Mouse (Mus musculus) embryo, embryonic 10 days (tissue): ENCODE measurements at regions not wholly inside any gene's neighbourhood (a gene's known extent, or its start where the extent isn't known, plus 50 kb on each side); places are given as distances from the start of the nearest gene placed in this dataset.

Source experiments
- DNase-seq: peaks from one replicate; pipeline ENCODE4 v3.0.0-alpha.2; 2015; ENCODE audit warnings: low spot score

DNA sequence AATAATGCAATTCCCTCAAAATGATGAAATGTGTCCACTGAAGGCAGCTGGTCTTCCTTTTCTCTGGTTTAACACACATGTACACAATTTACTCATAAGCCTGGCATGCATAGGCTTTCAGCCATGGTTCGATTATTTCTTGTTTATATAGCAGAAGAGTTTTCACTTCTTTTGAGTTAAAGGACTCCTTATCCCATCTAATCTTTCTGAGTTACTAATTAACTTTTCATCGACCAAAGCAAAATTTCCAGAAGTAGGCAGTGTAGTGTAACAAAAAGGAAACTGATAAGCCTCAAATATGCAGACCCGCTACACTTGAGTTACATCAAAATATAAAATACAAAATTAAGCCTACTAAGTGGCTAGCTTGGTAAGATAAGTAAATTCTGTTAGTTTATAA lies 620.5 kb upstream of the Akr1e1 start:
- DNase-seq, result no peak

DNA sequence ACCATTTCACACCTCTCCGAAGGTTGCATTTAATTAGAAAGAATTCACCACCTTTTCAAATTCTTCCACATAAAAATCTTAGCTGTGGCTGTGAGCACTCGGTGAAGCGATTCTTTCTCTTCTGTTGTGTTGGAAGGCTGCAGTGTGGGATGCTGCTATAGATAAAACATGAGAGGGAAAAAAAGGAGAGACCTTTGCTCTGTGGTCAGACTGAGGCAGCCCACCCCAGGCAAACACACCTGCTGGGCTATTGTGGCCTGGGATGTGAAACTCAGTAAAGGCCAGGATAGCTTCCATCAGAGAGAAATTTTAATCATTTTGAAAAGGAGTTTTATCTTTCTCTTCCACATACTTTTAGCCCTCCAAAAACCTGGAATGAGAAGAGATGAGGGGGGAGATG lies 625.3 kb upstream of the Akr1e1 start:
- no peak for DNase-seq

DNA sequence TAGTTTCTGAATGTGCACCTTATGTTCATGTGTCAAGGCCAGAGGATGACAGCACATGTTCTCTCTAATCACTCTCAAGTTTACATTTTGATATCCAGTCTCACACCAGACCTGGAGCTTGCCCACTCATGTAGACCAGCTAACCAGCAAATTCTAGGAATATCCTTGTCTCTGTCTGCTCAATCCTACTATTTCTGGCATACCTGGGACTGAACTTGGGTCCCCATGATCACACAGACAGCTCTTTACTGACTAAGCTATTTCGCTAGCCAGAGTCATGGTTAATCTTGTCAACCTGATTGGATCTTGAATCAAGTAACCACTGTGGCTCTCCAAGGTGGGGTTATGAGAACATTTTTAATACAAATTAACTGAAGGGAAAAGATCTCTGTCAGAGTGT lies 625.9 kb upstream of the Klf6 start:
- no peak for DNase-seq

DNA sequence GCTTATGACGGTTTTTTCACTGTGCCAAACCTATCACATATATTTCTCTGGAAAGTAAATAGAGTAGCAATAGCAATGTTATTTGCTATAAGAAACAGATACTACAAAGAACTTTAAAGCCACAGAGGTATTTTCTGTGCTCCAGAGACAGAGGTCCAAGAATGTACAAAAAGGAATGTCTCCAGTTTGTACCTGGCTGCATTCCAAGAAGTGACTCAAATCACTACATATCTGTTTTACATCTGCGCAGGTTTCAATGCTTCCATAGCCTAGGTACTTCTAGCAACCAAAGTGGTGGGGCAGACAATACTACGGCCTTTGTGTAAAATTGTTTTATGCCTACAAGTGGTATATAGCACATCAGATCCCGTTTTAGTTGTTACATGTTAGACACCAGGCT lies 620.7 kb upstream of the Klf6 start:
- no peak for DNase-seq

DNA sequence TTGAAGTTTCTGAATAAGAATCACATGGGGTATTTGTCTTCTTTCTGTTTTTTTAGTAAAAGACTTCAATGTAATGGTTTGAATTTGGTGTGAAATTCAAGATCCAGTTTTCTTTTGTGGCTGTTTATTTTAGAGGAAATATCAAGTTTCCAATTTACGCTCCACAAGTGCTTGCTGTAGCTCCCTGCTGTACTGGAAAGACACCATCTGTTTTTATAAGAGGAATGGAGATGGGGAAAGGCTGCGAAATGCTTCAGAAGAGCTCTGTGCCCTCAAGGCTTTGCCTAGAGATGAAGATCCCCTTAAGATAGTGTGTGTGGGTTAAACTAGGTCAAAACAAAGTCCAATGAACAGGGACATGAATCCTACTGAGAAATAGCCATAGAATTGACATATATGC lies 618.5 kb upstream of the Klf6 start:
- DNase-seq, result peak; percentile 29

DNA sequence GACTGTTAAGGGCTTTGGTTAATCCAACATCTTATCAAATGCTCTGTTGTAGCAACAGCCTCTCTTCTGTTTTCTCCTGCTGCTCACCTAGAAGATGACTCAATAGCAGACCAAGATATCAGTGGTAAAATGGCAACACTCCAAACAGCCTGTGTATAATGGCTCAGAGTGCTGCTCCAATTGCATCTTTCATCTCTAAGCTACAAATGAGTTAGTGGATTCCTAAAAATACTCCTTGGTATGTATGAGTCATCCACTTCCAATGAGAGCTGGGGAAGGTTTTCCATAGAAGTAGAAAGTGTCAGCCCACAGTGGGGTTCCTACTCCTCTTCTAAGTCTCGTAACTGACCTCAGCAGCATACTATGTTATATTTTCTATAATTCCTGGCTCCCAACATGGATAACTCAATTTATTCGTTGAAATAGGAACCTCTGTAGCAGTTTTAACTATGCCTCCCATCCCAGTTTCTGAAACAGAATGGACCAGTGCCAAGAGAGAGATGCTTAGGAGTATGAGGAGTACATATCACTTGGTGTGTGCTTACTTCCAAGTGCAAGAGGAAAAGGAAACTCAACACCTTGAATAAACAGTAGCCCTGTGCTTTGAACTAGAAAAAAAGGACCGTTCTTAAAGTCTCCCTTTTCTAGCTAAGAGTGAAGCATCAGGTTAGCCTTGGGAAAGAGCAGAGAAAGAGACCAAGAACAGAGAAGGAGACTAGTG lies 612.5 kb upstream of the Klf6 start:
- DNase-seq, result no peak

DNA sequence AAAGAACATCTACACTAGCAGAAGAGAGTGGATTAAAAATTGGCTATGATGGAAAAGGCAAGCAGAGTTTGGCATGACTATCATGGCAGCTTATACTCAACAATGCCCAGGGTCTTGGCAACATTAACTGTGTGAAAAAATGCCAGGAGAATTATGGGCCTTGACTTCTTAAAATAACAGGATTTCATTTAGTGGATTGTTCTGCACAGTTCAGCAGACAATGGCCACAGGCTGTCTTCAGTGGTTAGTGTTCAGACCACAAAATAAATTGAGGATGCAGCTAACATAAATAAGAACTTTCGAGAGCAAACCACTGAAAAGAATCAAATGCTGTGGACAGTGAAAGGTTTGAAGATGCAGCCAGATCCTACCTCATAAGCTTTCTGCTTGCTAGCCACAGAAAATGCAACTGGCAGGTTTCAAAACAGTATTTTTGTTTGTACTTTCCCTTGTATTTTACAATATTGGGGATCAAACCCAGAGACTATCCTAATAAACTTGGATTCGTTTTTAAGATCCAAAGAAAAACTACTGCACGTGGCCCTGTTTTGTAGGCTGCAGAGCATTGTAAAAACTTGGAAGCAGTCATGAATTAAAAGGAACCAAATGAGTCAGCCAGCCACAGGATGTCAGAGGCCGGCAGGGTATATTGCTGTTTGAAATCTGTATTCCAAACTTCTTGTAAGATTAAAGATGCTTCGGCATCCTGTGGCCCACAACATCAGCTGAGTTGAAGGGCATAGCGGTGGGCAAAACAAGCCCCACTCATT lies 603.2 kb upstream of the Klf6 start:
- no peak for DNase-seq

DNA sequence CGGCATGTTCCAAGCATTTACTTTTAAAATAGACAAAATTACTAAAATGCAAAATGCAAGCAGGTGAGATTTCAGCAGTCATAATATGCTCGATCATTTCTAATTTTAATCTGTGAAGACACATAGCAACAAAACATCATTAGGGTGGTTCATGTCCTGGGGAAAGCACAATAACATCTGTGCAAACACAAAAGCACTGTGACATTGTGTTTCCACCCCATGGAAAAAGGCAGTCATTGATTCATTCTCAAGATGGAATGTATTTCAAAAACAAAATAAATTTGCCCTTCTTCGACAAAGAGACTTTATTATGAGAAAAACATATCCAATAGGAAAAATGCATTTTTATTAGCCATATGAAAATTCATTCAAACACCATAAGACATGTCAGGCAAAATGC lies 601.5 kb upstream of the Klf6 start:
- no peak for DNase-seq

DNA sequence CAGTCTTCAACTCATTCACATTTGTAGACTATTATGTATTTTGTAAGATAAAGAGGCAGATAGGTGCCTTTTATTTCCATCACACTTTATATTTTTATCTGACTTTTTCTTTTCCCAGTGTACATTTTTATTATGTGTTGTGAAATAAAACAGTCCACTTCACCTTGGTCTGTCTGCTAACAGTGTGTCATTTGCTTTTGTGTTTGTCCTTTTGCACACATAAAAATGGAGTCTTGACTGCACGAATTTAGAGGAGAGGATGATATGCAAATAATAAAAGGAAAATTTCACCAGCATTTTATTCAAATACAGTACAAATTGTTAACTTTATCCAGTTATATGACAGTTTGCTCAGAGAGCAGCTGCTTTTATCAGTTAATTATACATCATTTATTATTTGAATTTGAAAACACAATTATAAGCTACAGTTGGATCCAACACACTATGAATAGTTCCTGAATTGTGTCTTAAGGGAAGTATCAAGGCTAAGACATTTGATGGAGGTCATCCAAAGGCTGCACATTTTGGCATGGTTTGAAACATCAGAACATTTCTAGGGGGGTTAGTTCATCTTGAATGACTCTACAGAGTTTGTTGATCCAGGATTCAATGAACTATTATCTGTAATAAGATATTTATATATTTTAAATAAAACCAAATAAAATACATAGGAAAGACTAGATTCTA lies 588.6 kb upstream of the Klf6 start:
- no peak for DNase-seq

DNA sequence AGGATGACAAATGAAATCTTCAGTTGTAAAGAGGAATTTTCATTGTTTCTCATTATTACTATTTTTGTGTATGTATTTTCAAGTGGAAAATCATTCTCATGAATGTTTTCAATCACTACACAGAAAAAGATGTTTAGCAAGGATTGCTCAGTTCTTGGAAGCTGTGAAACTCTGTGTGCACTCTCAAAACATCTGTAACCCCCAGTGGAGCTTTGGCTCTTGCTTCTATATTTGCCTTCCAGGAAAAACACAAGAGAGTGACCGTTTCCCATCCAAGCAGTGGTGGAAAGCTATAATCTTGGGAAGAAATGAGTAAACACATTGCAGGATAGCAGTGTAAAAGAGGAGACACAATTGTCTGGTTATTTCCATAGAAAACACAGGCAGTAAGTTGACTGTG lies 584.7 kb upstream of the Klf6 start:
- DNase-seq, result no peak

DNA sequence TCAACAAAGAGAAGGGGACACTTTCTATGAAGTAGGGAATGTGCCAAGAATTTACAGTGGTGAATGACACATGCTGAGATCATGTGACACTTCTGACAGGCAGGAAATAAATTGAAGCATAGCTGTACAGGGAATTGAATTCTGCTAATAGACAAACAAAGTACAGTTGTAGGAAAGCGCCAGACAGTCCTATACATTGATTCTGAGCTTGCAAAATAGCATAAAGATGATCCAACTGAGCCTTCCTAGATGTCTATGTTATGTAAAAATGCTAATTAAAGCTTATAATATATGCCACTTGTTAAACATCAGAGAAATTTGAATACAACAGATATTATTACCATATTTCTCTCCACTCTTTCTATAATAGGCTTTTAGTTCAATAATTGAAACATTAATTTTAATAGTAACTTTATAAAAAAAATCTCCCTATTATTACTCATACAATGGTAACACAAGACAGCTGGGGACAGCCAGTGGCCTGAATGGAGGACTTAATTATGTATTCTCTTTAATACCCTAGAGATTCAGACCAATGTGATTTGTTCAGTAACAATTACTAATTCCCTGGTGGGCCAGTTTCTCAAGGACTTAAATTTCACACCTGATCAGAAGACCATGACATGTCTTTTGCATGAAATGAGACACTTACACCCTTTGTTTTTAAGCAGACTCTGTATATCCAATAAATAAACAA lies 571.4 kb upstream of the Klf6 start:
- DNase-seq, result no peak

DNA sequence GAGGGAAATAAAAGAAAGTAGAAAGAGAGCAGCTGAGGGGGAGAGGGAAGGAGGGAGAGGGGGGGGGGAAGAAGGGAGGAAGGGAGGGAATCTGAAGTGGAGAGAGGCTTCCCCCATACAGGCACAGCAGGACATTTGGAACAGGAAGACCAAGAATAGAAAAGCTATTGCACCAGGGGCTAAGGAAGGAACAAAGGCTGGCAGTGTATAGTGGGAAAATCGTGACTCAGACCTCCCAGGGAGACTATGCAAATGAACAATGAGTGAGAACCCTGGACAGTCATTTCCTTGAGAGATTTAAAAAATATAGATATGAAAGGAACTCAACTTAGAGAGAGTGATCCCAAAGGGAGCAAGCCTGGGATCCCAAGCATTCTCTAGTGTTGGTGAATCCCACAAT lies 559.1 kb upstream of the Klf6 start:
- DNase-seq, result peak; percentile 18

DNA sequence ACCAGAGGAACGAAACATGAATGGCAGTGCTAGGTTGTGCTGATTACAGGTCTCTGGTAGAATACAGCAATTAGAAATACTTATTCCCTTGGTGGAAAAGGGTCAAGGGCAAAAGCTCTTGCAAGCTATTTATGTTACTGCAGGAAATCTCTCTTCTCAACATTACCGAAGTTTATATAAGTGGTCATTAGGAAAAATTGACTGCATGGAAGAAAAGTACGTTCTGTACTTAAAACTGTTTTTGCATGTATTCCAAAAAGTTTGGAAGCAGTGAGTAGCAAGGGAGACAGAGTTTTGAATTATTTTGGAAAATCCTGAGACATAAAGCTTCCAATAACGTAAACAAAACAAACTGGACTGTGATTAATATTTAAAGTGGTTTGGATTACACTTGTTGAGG lies 554.6 kb upstream of the Klf6 start:
- DNase-seq, result no peak

DNA sequence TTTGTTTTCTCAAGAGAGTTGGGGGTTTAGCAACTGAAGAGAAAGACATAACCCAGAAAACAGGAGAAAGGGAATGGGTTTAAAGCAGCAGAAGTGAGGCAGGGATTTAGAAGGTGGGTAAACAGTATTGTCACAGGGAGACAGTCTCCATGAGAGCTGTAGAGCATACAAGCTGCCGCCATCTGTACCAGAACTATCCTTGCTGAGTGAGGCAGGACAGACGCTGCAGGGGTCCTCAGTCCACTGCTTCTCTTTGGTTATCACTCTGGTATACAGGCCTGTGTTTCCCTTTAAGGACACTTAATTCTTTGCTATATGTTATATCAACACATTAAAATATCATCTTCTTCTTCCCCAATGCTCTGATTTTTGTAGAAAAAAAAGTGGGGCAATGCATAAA lies 548.0 kb upstream of the Klf6 start:
- peak; percentile 17 for DNase-seq

DNA sequence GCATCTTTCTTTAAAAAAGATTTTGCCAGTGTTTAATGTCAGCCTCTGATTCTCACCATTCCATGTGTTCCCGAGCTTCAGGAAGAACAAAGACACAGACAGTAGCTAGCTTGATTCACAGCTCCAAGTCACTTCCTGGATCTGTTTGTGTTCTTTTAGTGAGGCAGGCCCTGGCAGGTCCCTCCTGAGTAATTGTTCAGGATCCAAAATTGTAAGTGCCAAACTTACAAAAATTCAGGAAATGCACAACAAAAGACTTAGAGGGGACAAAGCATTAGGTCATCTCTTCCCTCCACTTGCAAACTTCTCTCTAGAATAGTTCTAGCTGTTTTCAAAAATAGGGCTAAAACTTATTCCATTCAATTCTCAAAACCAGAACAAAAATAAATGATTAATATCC lies 546.3 kb upstream of the Klf6 start:
- no peak for DNase-seq

DNA sequence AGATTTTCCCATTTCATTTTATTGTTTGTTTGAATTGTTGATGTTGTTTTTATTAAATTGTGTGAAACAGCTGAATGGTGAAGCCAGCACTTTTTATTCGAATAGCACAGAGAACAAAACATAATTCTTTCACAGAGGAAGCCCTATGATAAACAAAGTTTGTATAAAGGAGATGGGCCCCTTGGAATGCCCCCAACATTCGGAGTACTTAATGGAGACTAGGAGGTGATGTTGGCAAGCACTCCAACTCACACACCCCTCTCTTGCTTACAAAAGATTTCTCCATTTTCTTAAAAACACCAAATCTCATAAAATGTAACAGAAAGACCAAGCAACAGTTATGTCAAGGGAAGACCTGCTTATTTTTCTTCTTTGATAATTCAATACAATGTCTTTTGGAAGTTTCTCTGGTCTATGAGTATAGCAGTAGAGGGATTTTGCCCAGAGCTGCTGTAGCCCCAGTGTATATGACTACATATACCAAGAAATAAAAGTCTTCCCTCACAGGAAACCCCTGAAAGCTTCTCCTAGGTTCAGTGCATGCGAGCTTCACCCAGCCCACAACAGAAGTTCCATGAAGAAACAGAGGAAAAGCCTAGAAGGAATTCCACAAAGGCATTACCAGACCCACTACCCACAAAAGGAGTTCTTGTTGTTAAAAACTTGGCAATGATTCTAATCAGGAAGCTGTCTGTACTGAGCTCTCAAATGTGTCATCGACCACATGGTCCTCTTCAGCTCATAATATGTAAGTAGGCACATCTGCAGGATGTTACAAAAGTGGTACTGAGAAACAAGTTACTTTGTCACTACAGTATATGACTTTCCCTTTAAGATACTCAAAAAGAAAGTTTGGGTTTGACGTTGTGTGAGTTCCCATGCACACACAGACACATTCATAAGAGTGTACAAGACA lies 543.1 kb upstream of the Klf6 start:
- DNase-seq, result no peak

DNA sequence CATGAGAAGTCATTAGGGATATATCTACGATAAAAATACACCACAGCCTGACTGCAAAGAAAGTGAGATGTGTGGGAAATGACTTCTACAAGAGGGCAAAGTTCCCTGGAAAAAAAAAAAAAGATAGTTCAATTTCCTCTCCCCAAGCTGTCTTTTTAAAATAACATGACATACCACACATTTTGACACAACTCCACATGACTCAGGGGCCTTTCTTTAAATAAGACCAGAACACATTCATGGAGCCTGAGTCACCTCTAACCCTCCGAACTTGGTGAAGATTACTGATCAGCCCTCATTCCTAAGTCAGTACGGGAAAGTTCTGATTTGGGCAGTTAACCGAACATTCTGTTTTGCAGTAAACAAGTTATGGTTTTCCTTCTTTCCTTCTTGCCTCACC lies 515.6 kb upstream of the Klf6 start:
- DNase-seq, result peak; percentile 25

DNA sequence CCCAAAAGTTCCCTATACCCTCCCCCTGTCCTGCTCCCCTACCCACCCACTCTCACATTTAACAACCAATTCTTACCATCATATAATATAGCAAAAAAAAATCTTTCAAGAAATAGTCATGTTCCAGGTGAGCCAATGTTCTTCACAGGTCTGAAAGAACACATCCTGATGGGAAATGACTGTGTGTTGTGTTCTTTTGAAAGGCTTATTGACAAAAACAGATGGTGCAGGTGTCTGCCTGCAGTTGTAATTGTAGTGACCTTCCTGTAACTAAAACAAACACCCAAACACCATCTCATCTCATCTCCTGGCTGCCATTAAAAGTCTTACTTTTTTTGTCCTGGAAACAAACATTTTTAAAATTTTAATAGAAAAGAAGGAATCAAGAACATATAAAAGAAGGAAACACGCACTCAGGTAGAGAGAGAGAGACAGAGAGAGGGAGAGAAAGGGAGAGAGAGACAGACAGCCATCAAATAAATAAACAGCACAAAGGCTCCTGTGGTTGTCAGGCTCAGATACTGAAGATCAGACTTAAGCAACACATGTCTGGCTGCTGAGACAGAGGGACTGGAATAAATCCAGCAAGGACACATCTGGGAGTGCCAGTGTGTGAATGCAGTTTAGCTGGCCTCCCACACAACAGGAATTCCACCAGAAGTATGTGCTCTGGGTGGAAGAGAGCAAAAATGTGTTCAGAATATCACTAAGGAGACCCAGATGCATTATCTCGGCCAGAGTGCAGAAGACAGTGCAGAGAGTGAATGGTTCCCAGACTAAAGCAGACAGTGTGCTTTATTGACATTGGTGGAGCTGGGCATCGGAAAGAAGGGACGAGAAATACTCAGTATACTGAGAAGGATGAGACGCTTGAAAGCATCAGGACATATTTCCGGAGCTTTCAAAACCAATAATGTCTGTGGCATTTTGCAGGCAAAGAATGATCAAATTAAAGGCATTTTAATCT lies 513.5 kb upstream of the Klf6 start:
- peak; percentile 32 for DNase-seq

DNA sequence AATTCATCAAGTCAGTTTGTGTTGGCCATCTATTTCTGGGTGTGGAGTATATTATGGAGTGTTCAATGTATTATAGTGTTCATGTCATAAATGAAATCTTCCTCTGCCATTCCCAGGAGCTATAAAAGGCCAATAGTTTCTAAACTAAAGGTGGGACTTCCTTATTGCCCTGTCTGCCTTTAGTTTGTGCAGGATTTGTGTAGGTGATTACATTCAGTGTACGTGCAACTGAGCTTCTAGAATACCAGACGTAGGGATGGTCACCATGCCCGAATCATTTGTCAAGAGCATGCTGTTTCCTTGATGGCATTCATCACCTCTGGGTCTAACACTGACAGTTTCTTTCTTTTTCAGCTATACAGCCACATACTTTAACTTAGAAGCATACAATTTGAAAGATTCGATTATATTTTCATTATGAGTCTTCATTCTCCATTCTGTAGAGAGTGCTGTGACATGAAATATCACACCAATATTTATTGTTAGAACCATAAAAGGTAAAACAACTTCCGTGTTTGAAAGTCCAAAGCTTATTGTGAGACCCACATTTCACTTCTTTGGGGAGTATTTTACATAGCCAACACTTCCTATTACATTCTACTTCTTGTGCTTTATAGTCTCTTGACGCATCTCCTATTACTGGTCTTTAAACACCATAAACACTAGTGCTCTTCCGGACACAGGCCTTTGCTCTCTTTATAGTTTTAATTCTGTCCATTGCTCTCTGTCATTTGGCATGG lies 494.1 kb upstream of the Klf6 start:
- no peak for DNase-seq

DNA sequence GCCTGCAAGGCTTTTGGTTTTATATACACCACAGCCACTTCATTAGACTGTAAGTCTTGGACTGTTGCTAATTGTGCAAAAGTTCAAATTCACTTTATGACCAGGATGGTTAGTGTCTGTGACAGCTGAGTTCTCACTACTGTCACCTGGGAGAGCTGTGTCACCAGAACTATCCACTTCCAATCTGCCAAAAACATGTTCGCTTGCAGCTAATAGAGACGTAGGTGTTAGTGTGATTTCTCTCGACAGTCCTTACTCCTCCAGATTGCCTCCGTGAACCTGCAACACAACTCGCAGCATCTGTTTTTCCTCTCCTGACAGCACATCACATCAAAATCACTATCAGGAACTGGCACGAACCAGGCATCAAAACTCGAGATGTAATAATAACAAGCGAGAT lies 491.3 kb upstream of the Klf6 start:
- DNase-seq, result no peak
